Mouse (Mus musculus) lung, embryonic 15.5 days (tissue): Measurements from ENCODE around the gene Smap1. TPM values are rescaled to one million over a fixed set of nuclear protein-coding genes. Genes with fewer than 3 reads are reported as not detected.
"Not testable (repeated sequence)": the region's sequence is repeated elsewhere in the genome, so short reads cannot be mapped to it uniquely, and the experiment has no call there.

Experiments used
- ATAC-seq: fragments of 200-750 bp; cut with Nextera tagmentation; 2 replicates; pipeline ENCODE4 v1.8.0; 2017; ENCODE audit warnings: moderate number of reproducible peaks, borderline replicate concordance; ENCODE audit not compliant: low FRiP score, low TSS enrichment; ENCODE audit errors: extremely low read depth
- H3K27ac ChIP-seq: fragments of 300-500 bp; sonication (generic); 2 replicates; pipeline ENCODE4 v1.5.1; 2015; ENCODE audit warnings: moderate library complexity, mild to moderate bottlenecking, inconsistent platforms
- H3K27me3 ChIP-seq: fragments of 300-500 bp; sonication (generic); 2 replicates; pipeline ENCODE4 v1.6.1; 2015; ENCODE audit warnings: inconsistent platforms
- H3K36me3 ChIP-seq: fragments of 300-500 bp; sonication (generic); 2 replicates; pipeline ENCODE4 v1.6.1; 2015; ENCODE audit warnings: inconsistent platforms
- H3K4me1 ChIP-seq: fragments of 300-500 bp; sonication (generic); 2 replicates; pipeline ENCODE4 v1.6.1; 2015; ENCODE audit warnings: inconsistent platforms
- H3K4me2 ChIP-seq: fragments of 300-500 bp; sonication (generic); 2 replicates; pipeline ENCODE4 v1.6.1; 2015; ENCODE audit warnings: inconsistent platforms, mild to moderate bottlenecking, moderate library complexity
- H3K4me3 ChIP-seq: fragments of 300-500 bp; sonication (generic); 2 replicates; pipeline ENCODE4 v1.5.1; 2015; ENCODE audit warnings: mild to moderate bottlenecking, inconsistent platforms
- H3K9ac ChIP-seq: fragments of 300-500 bp; sonication (generic); 2 replicates; pipeline ENCODE4 v1.6.1; 2015; ENCODE audit warnings: inconsistent platforms
- H3K9me3 ChIP-seq: fragments of 300-500 bp; sonication (generic); 2 replicates; pipeline ENCODE4 v1.6.1; 2016; ENCODE audit warnings: inconsistent platforms
- WGBS: fragments of 180-500 bp; shearing (Covaris S2); methylation state at CpG from one replicate; pipeline ENCODE4 v1.1.7; 2015; 5-methylcytosine and 5-hydroxymethylcytosine counted together
- polyA plus RNA-seq: library from polyadenylated mRNA; unstranded; fragments of >200 nt; fragmentation: Nextera tagmentation; extraction: Ambion mirVana; gene quantifications from 2 replicates; pipeline ENCODE4 v1.2.1, GENCODE M21; 2015

Gene Smap1
- 40.5 and 43.0 TPM in 2 replicates for polyA plus RNA-seq

GRCm38 (mm10) chr1:23921711-23922529 is at the start of gene Smap1:
TSS of gene Smap1 (minus strand) at chr1:23922317.
- under 1% methylated on average over 82 of the region's 113 CpGs for WGBS

GRCm38 (mm10) chr1:23971159-23971558 is 49.0 kb upstream of the Smap1 start:
- 84% methylated on average over 4 of the region's 4 CpGs for WGBS
- not testable (repeated sequence) for H3K36me3 ChIP-seq, H3K4me1 ChIP-seq, H3K9ac ChIP-seq, H3K27me3 ChIP-seq, H3K4me2 ChIP-seq, H3K4me3 ChIP-seq, H3K9me3 ChIP-seq, H3K27ac ChIP-seq, ATAC-seq

More at GRCm38 (mm10) chr1:23921711-23922529, at the start of gene Smap1:
- Histone ChIP-seq H3K9me3 (peaks cover 4% of the 10 kb centered on the region), H3K36me3 (no peaks in the 10 kb centered on the region), H3K4me1 (peaks cover 9% of the 10 kb centered on the region), H3K4me2 (peak within 1 kb of the TSS; percentile 63), H3K9ac (peak within 1 kb of the TSS; percentile 97), H3K27ac (peak within 1 kb of the TSS; percentile 95), H3K27me3 (no peaks in the 10 kb centered on the region), H3K4me3 (peak within 1 kb of the TSS; percentile 98)
- ATAC-seq, result peak; percentile 95

GRCm38 (mm10) chr1:23968027-23968725 is 46.1 kb upstream of the Smap1 start:
- Histone ChIP-seq H3K27ac (no peak overlapping the region), H3K9ac (no peak overlapping the region), H3K27me3 (no peaks in the 10 kb centered on the region), H3K4me1 (no peaks in the 10 kb centered on the region), H3K4me3 (no peak overlapping the region), H3K36me3 (no peaks in the 10 kb centered on the region), H3K9me3 (no peaks in the 10 kb centered on the region), H3K4me2 (no peak overlapping the region)
- WGBS, result 82% methylated on average over 9 of the region's 9 CpGs
- ATAC-seq, result no peak

GRCm38 (mm10) chr1:23966226-23966625 is 44.1 kb upstream of the Smap1 start:
- Histone ChIP-seq H3K9ac (no peak overlapping the region), H3K4me1 (no peaks in the 10 kb centered on the region), H3K4me3 (no peak overlapping the region), H3K4me2 (no peak overlapping the region), H3K36me3 (no peaks in the 10 kb centered on the region), H3K27me3 (no peaks in the 10 kb centered on the region), H3K9me3 (no peaks in the 10 kb centered on the region), H3K27ac (no peak overlapping the region)
- ATAC-seq, result no peak
- 50% methylated on average over 1 of the region's 1 CpGs for WGBS

DNA sequence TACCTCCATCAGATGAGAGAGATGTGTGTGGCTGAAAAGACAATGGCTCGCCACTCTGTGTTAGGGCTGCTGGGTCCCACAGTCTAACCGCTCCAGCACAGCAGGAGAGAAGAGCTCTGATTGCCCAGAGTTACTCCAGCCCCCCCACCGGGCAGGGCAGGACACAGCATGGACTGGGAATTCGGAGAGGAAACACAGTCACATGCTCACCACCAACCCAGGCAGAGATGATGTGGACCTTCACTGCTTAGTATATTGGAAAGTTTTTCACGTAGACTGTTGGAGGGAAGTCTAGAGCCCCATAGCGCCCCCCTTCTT is 37.3 kb upstream of the Smap1 start:
- no peaks in the 10 kb centered on the region for H3K9me3 ChIP-seq
- peak; percentile 57 for ATAC-seq
- H3K27me3 ChIP-seq, result no peaks in the 10 kb centered on the region
- peak overlapping the region; percentile 48 for H3K4me2 ChIP-seq
- H3K4me3 ChIP-seq, result peak overlapping the region; percentile 23
- no peaks in the 10 kb centered on the region for H3K36me3 ChIP-seq
- H3K27ac ChIP-seq, result no peak overlapping the region
- H3K9ac ChIP-seq, result peak overlapping the region; percentile 10; the same call in 1 of the 2 replicates
- 23% methylated on average over 6 of the region's 6 CpGs for WGBS
- H3K4me1 ChIP-seq, result no peaks in the 10 kb centered on the region

DNA sequence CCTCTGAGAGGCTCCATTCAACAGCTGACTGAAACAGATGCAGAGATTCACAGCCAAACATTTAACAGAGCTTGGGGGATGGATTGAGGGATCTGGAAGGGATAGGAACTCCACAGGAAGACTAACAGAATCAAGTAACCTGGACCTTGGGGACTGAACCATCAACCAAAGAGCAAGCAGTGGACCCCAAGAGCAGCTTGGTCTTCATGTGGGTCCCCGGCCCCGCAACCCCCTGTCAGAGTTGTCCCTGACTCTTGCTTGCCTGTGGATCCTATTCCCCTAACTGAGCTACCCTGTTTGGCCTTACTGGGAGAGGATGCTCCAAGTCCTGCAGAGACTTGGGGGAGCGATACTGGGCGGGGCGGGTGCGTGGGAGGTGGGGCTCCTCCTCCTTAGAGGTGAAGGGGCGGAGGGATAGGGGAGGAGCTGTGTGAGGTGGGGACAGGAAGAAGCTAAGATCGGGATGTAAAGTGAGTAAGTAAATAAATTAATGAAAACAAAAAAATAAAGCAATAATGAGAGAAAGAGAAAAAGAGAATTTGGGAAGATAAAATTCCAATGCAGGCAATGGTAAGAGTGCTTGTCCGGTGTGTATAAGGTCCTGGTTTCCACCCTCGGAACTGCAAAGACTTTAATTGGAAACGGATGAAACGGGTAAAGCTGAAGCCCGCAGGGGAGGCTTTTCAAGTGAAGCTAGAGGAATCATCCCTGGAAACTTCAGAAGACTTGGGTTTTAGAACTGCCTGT is 36.7 kb upstream of the Smap1 start:
- H3K4me1 ChIP-seq, result no peaks in the 10 kb centered on the region
- WGBS, result 17% methylated on average over 13 of the region's 13 CpGs
- ATAC-seq, result peak; percentile 84; the same call in 1 of the 2 replicates
- H3K9ac ChIP-seq, result peak overlapping the region; percentile 10; the same call in 1 of the 2 replicates
- H3K4me2 ChIP-seq, result peak overlapping the region; percentile 48
- peak overlapping the region; percentile 23 for H3K4me3 ChIP-seq
- no peaks in the 10 kb centered on the region for H3K9me3 ChIP-seq
- H3K36me3 ChIP-seq, result no peaks in the 10 kb centered on the region
- no peaks in the 10 kb centered on the region for H3K27me3 ChIP-seq
- H3K27ac ChIP-seq, result no peak overlapping the region

DNA sequence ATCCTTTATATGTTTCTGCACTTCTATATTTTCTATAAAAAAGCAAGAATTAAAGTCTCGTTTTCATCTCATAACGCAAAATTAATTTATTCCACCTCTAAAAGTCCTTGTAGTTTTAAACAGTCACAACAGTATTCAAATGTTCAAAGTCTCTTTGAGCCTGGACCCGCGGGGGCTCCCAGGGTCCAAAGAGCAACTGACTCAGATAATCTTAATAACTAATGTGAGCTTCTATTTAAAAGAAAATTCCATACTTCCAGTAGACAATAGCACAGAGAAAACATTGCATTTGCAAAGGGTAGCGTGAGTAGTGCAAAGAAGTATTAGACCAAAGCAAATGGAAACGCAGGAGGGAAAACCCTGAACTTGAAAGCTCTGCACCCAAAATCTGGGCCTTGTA is 36.0 kb upstream of the Smap1 start:
- Histone ChIP-seq H3K9ac (no peak overlapping the region), H3K9me3 (no peaks in the 10 kb centered on the region), H3K27ac (no peak overlapping the region), H3K4me2 (no peak overlapping the region), H3K4me3 (no peak overlapping the region), H3K36me3 (no peaks in the 10 kb centered on the region), H3K4me1 (no peaks in the 10 kb centered on the region), H3K27me3 (no peaks in the 10 kb centered on the region)
- WGBS, result 90% methylated on average over 6 of the region's 6 CpGs
- ATAC-seq, result no peak

- 73% methylated on average over 4 of the region's 4 CpGs for WGBS
- Histone ChIP-seq H3K9me3 (no peaks in the 10 kb centered on the region), H3K4me2 (no peak overlapping the region), H3K4me1 (no peaks in the 10 kb centered on the region), H3K27me3 (no peaks in the 10 kb centered on the region), H3K36me3 (no peaks in the 10 kb centered on the region), H3K27ac (no peak overlapping the region), H3K4me3 (no peak overlapping the region), H3K9ac (no peak overlapping the region)
- ATAC-seq, result no peak
These were observed 33.4 kb upstream of the Smap1 start for GRCm38 (mm10) chr1:23955539-23955938.

GRCm38 (mm10) chr1:23953921-23954320 is 31.8 kb upstream of the Smap1 start:
- no peaks in the 10 kb centered on the region for H3K9me3 ChIP-seq
- 84% methylated on average over 13 of the region's 13 CpGs for WGBS

DNA sequence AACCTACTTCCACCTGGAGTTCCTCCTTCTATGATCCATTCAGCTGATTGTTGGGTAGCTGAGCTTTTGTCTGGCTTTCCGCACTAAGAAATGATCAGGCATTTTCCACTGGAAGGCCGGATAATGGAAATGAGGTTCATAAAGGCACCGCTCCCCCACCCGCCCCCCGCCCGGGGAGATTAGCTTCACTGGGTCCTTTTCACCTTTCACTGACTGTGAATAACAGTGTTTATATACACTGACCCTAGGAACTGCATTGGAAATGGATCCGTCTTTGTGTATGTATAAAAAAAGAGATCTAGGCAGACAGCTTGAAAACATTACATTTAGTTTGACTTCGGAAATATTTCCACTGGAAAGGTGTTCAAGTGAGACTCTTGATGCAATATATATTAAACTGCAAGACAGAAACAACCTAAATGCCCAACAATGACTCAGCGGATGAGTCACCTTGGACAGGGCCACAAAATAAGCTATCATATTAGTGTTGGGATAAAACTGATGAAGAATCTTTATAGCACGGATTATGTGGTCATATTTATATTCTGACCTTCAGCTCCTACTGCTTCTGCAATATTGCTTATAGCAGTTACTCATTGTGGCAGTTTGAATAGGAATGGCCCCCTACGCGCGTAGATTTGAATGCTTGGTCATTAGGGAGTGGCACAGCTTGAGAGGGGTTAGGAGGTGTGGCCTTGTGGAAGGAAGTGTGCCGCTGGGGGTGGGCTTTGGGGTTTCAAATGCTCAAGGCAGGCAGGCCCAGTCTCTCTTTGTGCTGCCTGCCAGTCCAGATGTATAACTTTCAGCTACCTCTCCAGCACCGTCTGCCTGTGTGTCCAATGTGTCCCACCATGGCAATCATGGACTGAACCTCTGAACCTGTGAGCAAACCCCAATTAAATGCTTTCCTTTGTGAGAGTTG is 26.9 kb upstream of the Smap1 start:
- H3K27ac ChIP-seq, result no peak overlapping the region
- no peaks in the 10 kb centered on the region for H3K27me3 ChIP-seq
- no peak overlapping the region for H3K4me2 ChIP-seq
- H3K9me3 ChIP-seq, result no peaks in the 10 kb centered on the region
- no peaks in the 10 kb centered on the region for H3K36me3 ChIP-seq
- H3K4me3 ChIP-seq, result no peak overlapping the region
- WGBS, result 79% methylated on average over 15 of the region's 15 CpGs
- H3K9ac ChIP-seq, result no peak overlapping the region
- no peak for ATAC-seq
- H3K4me1 ChIP-seq, result no peaks in the 10 kb centered on the region

More at GRCm38 (mm10) chr1:23953921-23954320, 31.8 kb upstream of the Smap1 start:
- no peak overlapping the region for H3K4me2 ChIP-seq
- no peak for ATAC-seq
- no peaks in the 10 kb centered on the region for H3K27me3 ChIP-seq
- H3K36me3 ChIP-seq, result no peaks in the 10 kb centered on the region
- H3K9ac ChIP-seq, result no peak overlapping the region
- H3K27ac ChIP-seq, result no peak overlapping the region
- H3K4me1 ChIP-seq, result no peaks in the 10 kb centered on the region
- H3K4me3 ChIP-seq, result no peak overlapping the region

- Histone ChIP-seq H3K9me3 (no peaks in the 10 kb centered on the region), H3K27ac (no peak overlapping the region), H3K36me3 (no peaks in the 10 kb centered on the region), H3K4me3 (no peak overlapping the region), H3K27me3 (no peaks in the 10 kb centered on the region), H3K4me2 (no peak overlapping the region), H3K4me1 (no peaks in the 10 kb centered on the region), H3K9ac (no peak overlapping the region)
- ATAC-seq, result no peak
- 66% methylated on average over 7 of the region's 7 CpGs for WGBS
These were observed 26.2 kb upstream of the Smap1 start for GRCm38 (mm10) chr1:23948290-23948689.
